Mouse (Mus musculus): ENCODE data around the gene Tcerg1l.

Tcerg1l gene

DNA sequence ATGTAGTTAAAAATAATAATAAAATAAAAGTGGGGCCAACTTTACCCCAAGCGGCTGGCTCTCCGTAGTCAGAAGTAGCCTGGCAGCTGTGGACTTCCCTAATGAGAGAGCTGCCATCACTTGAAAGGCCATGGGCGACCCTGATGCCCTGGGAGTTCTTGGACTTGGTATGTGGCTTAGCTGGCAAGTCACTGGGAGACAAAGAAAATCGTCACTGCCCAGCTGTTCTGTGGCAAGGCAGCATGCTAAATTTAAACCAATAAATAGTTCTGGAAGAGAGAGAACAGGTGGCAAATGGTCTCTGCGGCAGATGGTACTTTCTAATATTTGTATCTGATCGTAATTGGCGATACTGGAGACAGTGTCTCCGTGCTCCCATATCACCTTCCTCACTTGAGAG is 40.1 kb downstream of the Tcerg1l start:
- DNase-seq: peak; percentile 10 to 28

GRCm38 (mm10) chr7:138356655-138357449 is 40.7 kb downstream of the Tcerg1l start:
- DNase-seq: peak; percentile 62 to 76

DNA sequence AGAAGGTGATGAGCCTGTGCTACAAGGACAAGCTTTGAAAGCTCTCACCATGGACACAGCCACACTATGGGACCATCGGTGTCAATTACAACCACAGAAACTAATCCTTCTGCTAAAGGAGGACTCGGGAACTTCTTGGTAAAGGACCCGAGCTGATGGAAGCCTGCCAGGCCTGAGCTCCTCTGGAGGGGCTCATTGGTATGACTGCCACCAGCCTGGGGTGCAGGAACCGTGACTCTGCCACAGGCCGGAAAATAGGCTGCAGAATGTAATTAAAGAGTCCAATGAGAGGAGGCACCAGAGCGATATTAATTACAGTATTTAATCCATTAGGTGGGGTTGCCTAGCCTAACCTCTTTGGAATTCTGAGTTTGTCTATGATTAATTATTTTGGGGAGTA is 52.1 kb downstream of the Tcerg1l start:
- DNase-seq: peak; percentile 61 to 75

DNA sequence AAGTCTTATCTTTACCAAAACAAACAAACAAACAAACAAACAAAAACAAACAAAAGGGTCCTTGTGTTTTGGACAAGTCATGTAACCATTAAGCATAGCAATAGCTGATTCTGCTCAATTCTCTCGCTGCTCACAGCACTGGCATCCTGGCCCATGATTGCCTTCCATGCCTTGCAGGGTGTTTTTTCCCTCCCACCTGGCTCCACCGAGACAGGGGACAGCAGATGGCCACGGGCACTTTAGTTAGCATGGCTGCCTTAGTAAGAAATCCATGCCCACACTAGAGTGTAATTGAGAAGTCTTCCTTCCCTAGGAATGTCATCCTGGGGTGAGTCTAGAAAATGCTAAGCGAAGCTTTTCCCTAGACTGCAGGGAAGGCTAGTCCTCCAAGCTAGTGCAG is 59.1 kb downstream of the Tcerg1l start:
- DNase-seq: no peak

DNA sequence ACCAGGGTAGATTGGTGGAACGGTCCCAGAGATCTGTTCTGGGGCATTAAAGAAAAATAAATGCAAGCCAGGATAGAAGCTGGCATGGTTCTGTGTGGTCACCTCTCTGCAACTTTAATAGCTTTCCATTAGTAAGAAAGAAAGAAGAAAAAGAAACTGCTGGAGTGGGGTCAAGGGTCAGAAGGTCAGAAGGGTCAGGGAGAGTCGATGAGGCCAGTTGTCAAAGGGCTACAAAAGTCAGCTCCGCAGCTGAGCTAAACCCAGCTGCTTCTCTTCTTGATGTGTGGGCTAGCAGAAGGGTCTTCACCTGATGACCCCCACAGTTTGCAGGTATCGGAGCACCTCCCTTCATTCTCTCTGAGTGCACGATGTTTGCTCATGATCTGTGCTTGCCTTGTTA is 59.6 kb downstream of the Tcerg1l start:
- no peak for DNase-seq

DNA sequence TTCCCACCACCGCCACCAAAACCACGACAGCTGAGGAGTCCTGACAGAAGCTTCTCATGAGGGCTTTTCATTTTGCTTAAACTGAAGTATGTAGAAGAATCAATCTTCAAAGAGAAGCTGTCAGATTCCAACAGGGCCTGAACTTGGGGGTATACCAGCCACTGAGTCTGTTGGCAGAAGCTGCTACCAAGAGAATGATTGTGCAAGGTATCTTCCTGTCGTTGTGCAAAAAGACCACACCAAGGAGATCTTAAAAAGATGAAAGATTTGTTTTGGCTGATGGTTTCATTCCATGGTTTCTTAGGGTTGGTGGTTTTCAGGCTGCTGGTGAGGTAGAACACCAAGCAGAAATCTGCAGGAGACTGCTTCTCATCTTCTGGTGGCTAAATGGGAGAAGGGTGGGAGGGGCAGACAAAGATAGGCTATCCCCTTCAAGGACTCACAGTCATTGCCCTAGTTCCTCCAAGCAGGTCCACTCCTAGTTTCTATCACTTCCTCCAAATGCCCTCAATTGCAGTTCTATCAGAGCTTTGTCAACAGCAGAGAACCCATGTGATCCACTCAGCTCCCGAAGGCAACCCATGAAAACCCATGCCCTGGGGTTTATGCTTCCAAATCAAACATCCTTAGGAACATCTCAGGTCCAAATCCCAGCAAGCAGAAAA is 64.9 kb downstream of the Tcerg1l start:
- no peak for DNase-seq

DNA sequence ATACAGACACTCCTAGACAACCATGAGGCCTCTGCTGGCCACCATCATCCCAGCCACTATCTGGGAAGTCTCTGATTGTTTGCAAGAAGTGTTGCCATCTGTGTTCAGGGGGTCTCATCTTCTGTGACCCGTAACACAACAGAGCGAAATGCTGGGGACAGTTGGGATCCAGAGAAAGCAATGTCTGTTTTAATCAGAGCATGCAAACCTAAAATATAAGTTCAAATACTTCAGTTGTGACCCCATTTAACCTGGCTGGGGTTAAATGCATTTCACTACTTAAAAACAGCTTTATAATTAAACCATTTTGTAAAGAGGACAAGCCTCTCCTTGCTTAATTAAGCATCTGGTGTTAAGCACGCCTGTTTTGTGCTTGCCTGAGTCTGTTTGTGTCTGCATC is 66.3 kb downstream of the Tcerg1l start:
- DNase-seq: no peak

GRCm38 (mm10) chr7:138328637-138329036 is 68.9 kb downstream of the Tcerg1l start:
- no peak for DNase-seq

GRCm38 (mm10) chr7:138326760-138327159 is 70.8 kb downstream of the Tcerg1l start:
- DNase-seq: no peak

- DNase-seq: no peak
Observed at GRCm38 (mm10) chr7:138313733-138314132, 83.8 kb downstream of the Tcerg1l start.

- DNase-seq: no peak
Observed at GRCm38 (mm10) chr7:138306126-138306525, 91.4 kb downstream of the Tcerg1l start.

GRCm38 (mm10) chr7:138284790-138285189 is 112.7 kb downstream of the Tcerg1l start:
- no peak for DNase-seq

GRCm38 (mm10) chr7:138275263-138275662 is 122.3 kb downstream of the Tcerg1l start:
- no peak for DNase-seq

DNA sequence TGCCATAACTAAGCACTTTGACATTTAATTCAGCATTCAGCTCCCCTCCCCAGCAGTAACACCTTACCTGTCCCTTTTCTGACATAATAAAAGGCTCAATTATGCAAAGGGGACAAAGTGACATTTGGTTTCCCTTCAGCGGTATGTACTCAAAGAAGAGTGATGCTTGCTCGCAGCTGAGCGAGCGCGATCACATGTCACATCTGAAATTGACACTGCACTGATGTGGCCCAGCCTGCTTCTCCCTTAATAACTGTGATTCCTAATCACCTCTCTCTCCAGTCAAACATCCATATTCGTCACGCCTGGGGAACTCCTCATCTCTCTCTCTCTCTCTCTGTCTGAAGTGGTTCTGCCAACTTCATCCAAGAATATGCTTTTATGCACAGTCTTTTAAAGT is 126.2 kb downstream of the Tcerg1l start:
- no peak for DNase-seq

DNA sequence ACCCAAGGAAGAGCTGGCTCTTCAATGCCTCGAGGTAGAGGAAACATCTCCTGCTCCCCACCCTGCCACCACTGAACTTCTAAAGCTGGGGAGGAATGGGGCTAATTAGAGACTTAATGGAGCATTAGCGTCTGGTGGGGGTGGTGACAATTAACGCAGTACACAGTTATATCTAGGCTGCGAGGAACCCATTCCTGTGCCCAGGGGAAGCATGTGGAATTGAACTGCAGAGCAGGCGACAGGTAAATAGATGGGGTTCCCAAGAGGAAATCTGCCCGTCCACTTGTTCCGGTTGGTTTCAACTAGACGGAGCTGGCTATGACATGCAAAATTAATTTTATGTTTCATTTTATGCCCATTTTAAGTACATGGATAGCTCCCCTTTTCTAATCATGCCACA is 128.1 kb downstream of the Tcerg1l start:
- no peak for DNase-seq

DNA sequence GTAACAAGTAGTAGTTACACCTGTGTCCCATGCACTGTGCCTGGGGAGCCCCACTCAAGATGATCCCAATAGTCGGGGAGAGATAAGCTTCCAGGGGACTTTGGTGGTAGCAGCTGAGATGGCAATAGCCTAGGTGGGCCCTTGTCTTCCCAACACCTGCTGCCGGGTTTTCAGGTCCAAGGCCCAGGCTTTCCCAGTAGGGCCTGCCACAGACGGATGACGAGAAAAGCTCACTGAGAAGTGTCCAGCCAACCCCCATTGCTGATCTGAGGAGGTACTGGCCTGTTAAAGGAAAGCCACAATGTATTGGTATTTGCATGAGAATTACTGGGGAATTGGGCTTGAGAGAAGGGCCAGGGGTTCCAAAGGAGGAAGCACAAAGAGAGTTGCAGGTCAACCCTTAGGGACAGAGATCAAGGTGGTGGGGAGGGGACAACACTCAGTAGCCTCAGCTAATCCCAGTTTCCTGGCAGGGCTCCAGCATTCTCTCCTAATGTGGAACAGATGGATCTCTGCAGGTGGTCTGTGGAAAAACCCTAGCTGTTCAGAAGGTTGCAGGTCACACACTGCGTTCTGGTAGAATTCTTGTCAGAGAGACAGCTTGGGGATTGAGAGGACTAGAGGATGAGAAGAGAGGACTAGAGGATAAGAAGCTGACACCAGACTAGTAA is 129.4 kb downstream of the Tcerg1l start:
- peak; percentile 26 to 35 for DNase-seq

DNA sequence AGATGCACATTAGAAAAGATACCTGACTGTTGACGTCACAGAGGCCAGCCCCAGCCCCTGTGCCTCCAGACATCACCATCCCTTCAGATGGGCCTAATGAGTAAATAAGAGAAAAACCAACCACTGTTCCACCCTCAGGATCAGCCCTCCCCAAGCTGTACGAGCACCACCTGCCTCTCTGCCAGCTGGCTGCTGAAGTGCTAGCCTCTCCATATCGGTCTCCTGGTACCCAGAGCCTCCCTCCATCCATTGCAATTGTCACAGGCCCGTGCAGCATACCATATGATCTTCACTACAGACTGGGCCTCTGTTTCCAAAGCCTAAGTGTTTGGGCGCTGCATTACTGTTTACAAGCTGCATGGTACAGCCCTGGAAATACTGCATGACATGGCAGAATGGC is 148.9 kb downstream of the Tcerg1l start:
- DNase-seq: no peak

GRCm38 (mm10) chr7:138248176-138248575 is 149.4 kb downstream of the Tcerg1l start:
- peak in 1 of 2 experiments; percentile 15 for DNase-seq

GRCm38 (mm10) chr7:138246684-138247083 is 150.8 kb downstream of the Tcerg1l start:
- no peak for DNase-seq

DNA sequence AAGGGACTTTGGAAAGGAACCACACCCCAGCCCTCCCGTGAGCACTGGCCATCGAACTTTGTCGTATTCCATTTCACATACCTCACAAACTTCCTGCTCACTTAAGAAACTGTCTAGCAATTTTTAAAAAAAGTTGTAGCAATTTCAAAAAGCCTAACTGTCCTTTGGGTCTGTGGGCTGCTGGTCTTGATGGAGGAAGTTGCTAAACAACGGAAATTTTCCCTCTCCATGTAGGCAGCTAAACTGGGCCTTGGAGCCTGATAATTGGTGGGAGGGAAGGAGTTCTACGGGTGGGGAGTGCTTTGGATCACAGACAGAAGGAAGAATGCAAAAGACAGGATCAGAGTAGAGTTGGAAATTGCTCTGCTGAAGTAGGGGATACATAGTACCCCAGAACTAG is 155.3 kb downstream of the Tcerg1l start:
- no peak for DNase-seq

DNA sequence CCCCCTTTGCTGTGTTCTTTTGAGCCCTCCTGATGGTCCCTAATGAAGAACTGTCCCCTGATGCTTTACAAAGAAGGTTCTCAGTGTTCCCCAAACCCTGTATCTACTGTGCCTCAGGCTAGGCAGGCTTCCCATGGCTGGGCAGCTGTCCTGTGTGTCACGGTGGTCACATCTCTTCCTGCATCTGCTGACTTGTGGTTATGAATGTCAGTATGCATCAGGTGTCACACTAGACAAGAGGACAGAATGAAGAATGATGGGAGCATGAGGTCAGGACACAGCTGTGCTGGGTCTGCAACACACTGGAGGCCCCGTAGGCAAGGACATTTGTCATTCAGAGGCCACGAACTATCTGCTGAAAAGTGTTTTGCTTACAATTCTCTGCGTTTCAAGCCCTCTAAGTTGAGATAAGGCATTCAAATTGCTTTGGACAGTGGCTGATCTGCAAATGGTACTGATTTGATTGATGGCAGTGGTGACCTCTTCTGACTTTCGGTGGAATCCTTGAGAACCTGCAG is 159.8 kb downstream of the Tcerg1l start:
- no peak for DNase-seq

GRCm38 (mm10) chr7:138224252-138224651 is 173.3 kb downstream of the Tcerg1l start:
- DNase-seq: no peak

DNA sequence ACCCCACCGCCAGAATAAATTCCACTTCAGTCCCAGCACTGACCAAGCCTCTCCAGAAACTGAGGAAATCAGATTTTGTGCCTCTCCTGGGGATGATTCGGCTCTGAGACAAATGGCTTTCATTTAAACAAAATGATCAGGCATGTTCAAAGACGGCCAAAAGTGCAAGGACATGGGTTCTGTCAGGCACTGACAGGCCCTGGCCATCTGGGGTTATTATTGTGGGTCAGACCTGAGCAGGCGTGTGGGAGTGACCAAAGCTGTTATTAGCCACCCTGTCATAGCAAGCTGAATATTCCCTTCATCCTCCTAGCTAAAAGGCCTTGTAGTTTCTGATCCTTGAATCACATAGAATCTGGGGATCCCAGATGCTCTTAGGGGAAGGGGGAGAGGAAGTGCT is 174.6 kb downstream of the Tcerg1l start:
- DNase-seq: no peak

Measured in kidney, postnatal 4 days (tissue).